Mouse (Mus musculus) MEL (cell line): ENCODE data around the gene Rpl7a. TPM values are rescaled to one million over a fixed set of nuclear protein-coding genes. Genes with fewer than 3 reads are reported as not detected.

Experiments used
- DNase-seq: peaks from one replicate; pipeline ENCODE4 v3.0.0; 2011; ENCODE audit warnings: low read depth, low spot score
- H3K27ac ChIP-seq: 2 replicates; pipeline ENCODE4 v1.5.1; 2012; ENCODE audit warnings: low read depth, mild to moderate bottlenecking, control low read depth, low read length, moderate library complexity; ENCODE audit not compliant: control insufficient read depth
- H3K27me3 ChIP-seq, 2 experiments: fragments of 150-350 bp in 1 of 2; sonication (generic) in 1 of 2; 2 replicates each; pipeline ENCODE4 v1.6.1; 2012; ENCODE audit warnings: low read length in 2 of 2, mild to moderate bottlenecking in 2 of 2, improper control_type of control experiment in 1 of 2, moderate library complexity in 1 of 2; ENCODE audit not compliant: insufficient read depth in 2 of 2, control insufficient read depth in 1 of 2
- H3K36me3 ChIP-seq, 2 experiments: 2 replicates each; pipeline ENCODE4 v1.6.1; 2012 to 2014; ENCODE audit warnings: low read length in 2 of 2, improper control_type of control experiment in 1 of 2, inconsistent platforms in 1 of 2, mild to moderate bottlenecking in 1 of 2; ENCODE audit not compliant: insufficient read depth in 2 of 2, control insufficient read depth in 1 of 2
- H3K4me1 ChIP-seq, 2 experiments: fragments of 150-350 bp in 1 of 2; sonication (generic) in 1 of 2; 2 replicates each; pipeline ENCODE4 v1.6.1; 2012; ENCODE audit warnings: low read length in 2 of 2, improper control_type of control experiment in 1 of 2, mild to moderate bottlenecking in 1 of 2; ENCODE audit not compliant: insufficient read depth in 2 of 2, control insufficient read depth in 1 of 2
- H3K4me3 ChIP-seq, 2 experiments: fragments of 150-350 bp in 1 of 2; sonication (generic) in 1 of 2; 2 replicates each; pipeline ENCODE4 v1.5.1; 2012; ENCODE audit warnings: low read depth in 2 of 2, low read length in 2 of 2, mild to moderate bottlenecking in 2 of 2, moderate library complexity in 2 of 2, control low read depth in 1 of 2, improper control_type of control experiment in 1 of 2; ENCODE audit not compliant: control insufficient read depth in 1 of 2, insufficient read depth in 1 of 2
- H3K79me2 ChIP-seq: 2 replicates; pipeline ENCODE4 v1.6.1; 2012; ENCODE audit warnings: mild to moderate bottlenecking, low read length, moderate library complexity; ENCODE audit not compliant: control insufficient read depth, poor library complexity, insufficient read depth
- H3K9ac ChIP-seq: 2 replicates; pipeline ENCODE4 v1.6.1; 2012; ENCODE audit warnings: low read depth, mild to moderate bottlenecking, control low read depth, low read length, moderate library complexity; ENCODE audit not compliant: control insufficient read depth, poor library complexity, severe bottlenecking
- H3K9me3 ChIP-seq: fragments of 150-350 bp; sonication (generic); replicated peaks from 2 replicates; pipeline ENCODE4 v1.6.1; 2012; ENCODE audit warnings: mild to moderate bottlenecking, low read length, improper control_type of control experiment, moderate library complexity; ENCODE audit not compliant: insufficient read depth
- CHD2 ChIP-seq: IDR thresholded peaks from 2 replicates; pipeline ENCODE4 v1.6.1; 2011; ENCODE audit warnings: low read length, improper control_type of control experiment
- ELF1 ChIP-seq: IDR thresholded peaks from 2 replicates; pipeline ENCODE4 v1.6.1; 2014; ENCODE audit warnings: low read depth, mild to moderate bottlenecking, inconsistent platforms, low read length, improper control_type of control experiment, moderate library complexity
- EP300 ChIP-seq, 2 experiments: IDR thresholded peaks; 2 replicates each; pipeline ENCODE4 v1.6.1; 2011; ENCODE audit warnings: improper control_type of control experiment in 2 of 2, low read length in 2 of 2, low read depth in 1 of 2, mild to moderate bottlenecking in 1 of 2
- GABPA ChIP-seq: IDR thresholded peaks from 2 replicates; pipeline ENCODE4 v1.6.1; 2012; ENCODE audit warnings: low read depth, mild to moderate bottlenecking, inconsistent platforms, low read length, improper control_type of control experiment, moderate library complexity
- GATA1 ChIP-seq: IDR thresholded peaks from 2 replicates; pipeline ENCODE4 v1.6.1; 2011; ENCODE audit warnings: low read depth, low read length, improper control_type of control experiment
- MAX ChIP-seq: IDR thresholded peaks from 2 replicates; pipeline ENCODE4 v1.6.1; 2011; ENCODE audit warnings: low read length, improper control_type of control experiment
- MXI1 ChIP-seq: IDR thresholded peaks from 2 replicates; pipeline ENCODE4 v1.6.1; 2011; ENCODE audit warnings: mild to moderate bottlenecking, low read depth, low read length, improper control_type of control experiment
- POLR2AphosphoS2 ChIP-seq: IDR thresholded peaks from 2 replicates; pipeline ENCODE4 v1.6.1; 2011; ENCODE audit warnings: low read length, improper control_type of control experiment
- RCOR1 ChIP-seq: IDR thresholded peaks from 2 replicates; pipeline ENCODE4 v1.6.1; 2012; ENCODE audit warnings: low read depth, mild to moderate bottlenecking, inconsistent platforms, low read length, improper control_type of control experiment
- SMC3 ChIP-seq: IDR thresholded peaks from 2 replicates; pipeline ENCODE4 v1.6.1; 2011; ENCODE audit warnings: low read depth, low read length, improper control_type of control experiment
- USF2 ChIP-seq, 2 experiments: IDR thresholded peaks; 2 replicates each; pipeline ENCODE4 v1.6.1; 2011 to 2012; ENCODE audit warnings: improper control_type of control experiment in 2 of 2, low read length in 2 of 2, borderline replicate concordance in 1 of 2, inconsistent platforms in 1 of 2, low read depth in 1 of 2, mild to moderate bottlenecking in 1 of 2; ENCODE audit not compliant: insufficient read depth in 1 of 2
- ZMIZ1 ChIP-seq: IDR thresholded peaks from 2 replicates; pipeline ENCODE4 v1.6.1; 2012; ENCODE audit warnings: low read depth, mild to moderate bottlenecking, inconsistent platforms, low read length, improper control_type of control experiment, moderate library complexity
- polyA plus RNA-seq, 2 experiments: library from polyadenylated mRNA; stranded (reverse) in 1 of 2; unstranded in 1 of 2; fragments of >175 nt in 1 of 2; fragments of >200 nt in 1 of 2; gene quantifications; 2 replicates each; pipeline versions ENCODE4 v1.2.1 to v1.2.4; 2012; ENCODE audit warnings: low replicate concordance in 2 of 2, low read depth in 1 of 2; ENCODE audit not compliant: insufficient read length in 2 of 2, insufficient read depth in 1 of 2, missing spikeins in 1 of 2
- total RNA-seq: library from RNA; depleted of rRNA; stranded (reverse); fragments of 300-350 nt; gene quantifications from 2 replicates; pipeline ENCODE4 v1.2.3, GENCODE M21; 2012

Rpl7a gene
- total and polyA plus RNA-seq, 3 experiments, result 1,526 to 3,335 TPM; not detected in 1

DNA sequence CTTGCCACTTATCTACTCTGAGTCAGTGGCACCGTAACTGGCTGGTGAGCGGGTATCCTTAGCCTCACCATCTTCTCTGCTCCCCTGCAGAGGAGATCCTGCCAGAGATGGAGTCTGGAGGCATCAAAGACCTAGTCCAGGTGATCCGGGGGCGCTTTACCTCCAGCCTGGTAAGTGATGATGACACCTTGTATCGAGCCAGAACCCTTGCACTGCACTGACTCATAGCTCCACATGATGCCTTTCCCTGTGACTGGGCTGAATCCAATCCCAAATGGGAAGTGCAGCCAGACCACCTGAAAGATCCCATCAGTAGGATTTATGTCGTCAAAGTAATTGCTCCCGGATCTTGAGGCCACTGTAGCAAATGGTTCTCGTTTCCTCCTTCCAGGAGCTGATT is 42.3 kb downstream of the Rpl7a start:
- Histone ChIP-seq H3K27ac (no peak overlapping the region), H3K27me3 (no peaks in the 10 kb centered on the region), H3K4me1 (no peaks in the 10 kb centered on the region), H3K9ac (no peak overlapping the region), H3K9me3 (no peaks in the 10 kb centered on the region), H3K79me2 (no peaks in the 10 kb centered on the region), H3K36me3 (peaks cover 0 to 18% of the 10 kb centered on the region in 2 experiments; a peak in 2 of 4 replicates), H3K4me3 (no peak overlapping the region)
- no peak for DNase-seq
- TF ChIP-seq POLR2AphosphoS2 (peak; percentile 3; the same call in 1 of the 2 replicates), GABPA (no peak)

DNA sequence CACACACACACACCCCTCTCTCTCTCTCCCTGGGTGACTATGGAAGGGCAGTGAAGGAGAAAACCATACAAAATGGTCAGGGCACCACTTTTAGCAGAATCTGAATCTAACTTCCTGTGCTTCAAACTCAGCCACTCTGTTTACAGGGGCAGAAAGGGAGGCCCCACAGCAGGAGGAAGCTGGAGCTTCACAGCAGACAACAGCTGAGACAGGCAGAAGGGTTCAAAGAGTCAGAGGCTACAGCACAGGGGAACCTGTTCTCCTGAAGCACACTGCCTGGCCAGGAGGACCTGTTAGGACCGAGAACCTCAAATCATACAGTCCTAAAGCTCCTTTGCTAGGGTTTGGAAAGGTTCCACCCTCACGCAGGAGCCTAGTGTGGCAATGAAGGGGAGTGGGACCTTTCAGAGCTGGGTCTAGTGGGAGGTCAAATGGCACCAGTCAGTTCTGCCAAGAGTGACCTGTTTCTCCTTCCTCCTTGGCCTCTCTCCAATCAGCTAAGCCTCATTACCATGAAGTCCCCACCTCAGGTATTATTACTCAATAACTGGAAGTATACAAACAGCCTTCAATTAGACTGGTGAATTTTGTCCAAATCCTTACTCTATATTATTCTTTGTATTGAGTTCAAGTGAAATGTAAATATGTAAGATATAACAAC is 44.3 kb downstream of the Rpl7a start:
- DNase-seq, result no peak
- H3K9ac ChIP-seq, result no peak overlapping the region
- no peaks in the 10 kb centered on the region for H3K79me2 ChIP-seq
- no peak overlapping the region for H3K4me3 ChIP-seq
- no peaks in the 10 kb centered on the region for H3K9me3 ChIP-seq
- H3K27ac ChIP-seq, result no peak overlapping the region
- TF ChIP-seq SMC3, result no peak
- no peak for TF ChIP-seq RCOR1
- TF ChIP-seq EP300 (IDR thresholded peaks at IDR 0.05; ENCODE audit: low read depth in 1 of 2, low read length in 2 of 2), result no peak
- H3K4me1 ChIP-seq, result no peaks in the 10 kb centered on the region
- H3K36me3 ChIP-seq, result peaks cover 0 to 21% of the 10 kb centered on the region in 2 experiments; a peak in 2 of 4 replicates
- H3K27me3 ChIP-seq, result no peaks in the 10 kb centered on the region

DNA sequence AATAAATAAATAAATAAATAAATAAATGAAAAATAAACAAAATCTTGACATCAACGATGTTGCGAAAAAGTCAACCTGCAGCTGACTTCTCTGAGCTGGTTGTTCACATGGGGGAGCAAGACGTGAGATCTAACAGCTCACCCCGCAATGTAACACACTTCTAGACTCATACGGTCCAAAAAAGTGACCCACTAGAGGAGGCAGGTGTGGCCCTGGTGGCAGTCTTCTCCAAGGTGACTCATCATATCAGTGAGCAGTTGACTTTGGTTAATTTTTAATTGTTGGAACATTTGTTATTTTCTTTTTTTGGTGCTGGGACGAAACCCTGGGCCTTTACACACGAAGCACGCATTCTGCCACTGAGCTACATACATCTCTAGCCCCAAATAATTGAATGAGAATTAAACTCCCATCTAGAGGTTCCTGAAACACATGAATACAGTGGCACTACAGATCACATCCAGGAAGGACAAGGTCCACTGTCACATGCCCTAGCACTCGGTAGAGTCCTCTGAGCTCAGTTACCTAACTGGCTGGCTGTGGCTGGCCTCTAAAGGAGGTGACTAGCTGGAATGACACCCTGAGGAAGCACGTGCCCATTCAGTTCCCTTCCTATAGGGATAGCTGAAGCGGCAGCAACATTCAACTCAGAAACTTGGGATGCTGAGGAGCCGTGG is 46.4 kb downstream of the Rpl7a start:
- no peak for TF ChIP-seq GATA1
- TF ChIP-seq MAX, result no peak
- no peak for TF ChIP-seq ZMIZ1
- TF ChIP-seq CHD2, result no peak
- TF ChIP-seq MXI1, result no peak
- no peak for TF ChIP-seq USF2 (IDR thresholded peaks at IDR 0.05; ENCODE audit: borderline replicate concordance in 1 of 2, insufficient read depth in 1 of 2, low read depth in 1 of 2, low read length in 2 of 2)
- no peak for TF ChIP-seq ELF1
- TF ChIP-seq, all 39 proteins: peak for 0
- Histone ChIP-seq H3K4me3 (no peak overlapping the region), H3K79me2 (peaks cover 7% of the 10 kb centered on the region), H3K36me3 (peaks cover 5 to 23% of the 10 kb centered on the region in 2 experiments), H3K9ac (no peak overlapping the region), H3K27ac (no peak overlapping the region), H3K27me3 (no peaks in the 10 kb centered on the region), H3K9me3 (no peaks in the 10 kb centered on the region), H3K4me1 (peaks cover 1% of the 10 kb centered on the region in 2 experiments; a peak in 1 of 4 replicates)
- DNase-seq, result no peak
